In genomic region chr10:67182651-67183050, GRCm38 (mm10) we compare ENCODE assay signal across 10 mouse cellular contexts.
DNase-seq lines count a peak whose midpoint lies in the region; ATAC-seq and TF ChIP-seq lines count a peak whose summit lies in the region.
"Had no signal": no experiment of that assay in that cellular context is flagged by ENCODE, and none has a peak within 500 bp of the region (broad histone marks: within the 10 kb centered on the region; RNA-seq: fewer than 3 reads in every experiment).

No protein-coding gene starts in this region.

- no peak overlapping the region for H3K4me2 ChIP-seq in kidney, postnatal 0 days (ENCODE audit: low read length)
- H3K4me2 ChIP-seq in embryonic facial prominence, embryonic 14.5 days (ENCODE audit: low read depth, low read length): no peak overlapping the region

- no peak overlapping the region for H3K9ac ChIP-seq in kidney, postnatal 0 days (ENCODE audit: low read depth, low read length)
- H3K9ac ChIP-seq in embryonic facial prominence, embryonic 14.5 days (ENCODE audit: low read depth, low read length): no peak overlapping the region

- TF ChIP-seq CTCF in kidney, postnatal 0 days (IDR thresholded peaks at IDR 0.05; ENCODE audit: low read depth): no peak
- TF ChIP-seq CTCF in kidney, adult 2 months (conservative IDR thresholded peaks at IDR 0.05; ENCODE audit: insufficient read depth, insufficient read length, low read depth, low read length): no peak

- H3K4me3 ChIP-seq in kidney, postnatal 0 days (replicated peaks; ENCODE audit: low read depth, low read length): no peak overlapping the region
- H3K4me3 ChIP-seq in kidney, adult 2 months (ENCODE audit: insufficient read depth, low read depth, low read length): no peak overlapping the region
- H3K4me3 ChIP-seq in embryonic facial prominence, embryonic 14.5 days (ENCODE audit: low read depth, low read length): no peak overlapping the region
- H3K4me3 ChIP-seq: megakaryocyte, embryonic 14.5 days had no signal

- DNase-seq in embryo, embryonic 10.5 days (ENCODE audit: low spot score): peak; percentile 40
- DNase-seq in embryo, embryonic 10 days (ENCODE audit: low spot score): no peak
- DNase-seq in kidney, postnatal 0 days (ENCODE audit: low spot score): peak; percentile 72
- no peak for DNase-seq in kidney, adult 2 months
- peak; percentile 37 for DNase-seq in embryonic facial prominence, embryonic 14.5 days (ENCODE audit: low spot score)
- DNase-seq in ovary, postnatal 36 days (ENCODE audit: low spot score): no peak
- DNase-seq: cerebellum, adult 11-12 months had no signal

- no peaks in the 10 kb centered on the region for H3K9me3 ChIP-seq in kidney, postnatal 0 days (replicated peaks; ENCODE audit: low read length)
- H3K9me3 ChIP-seq in embryonic facial prominence, embryonic 14.5 days (ENCODE audit: control insufficient read depth, low read length): no peaks in the 10 kb centered on the region
- H3K9me3 ChIP-seq: megakaryocyte, embryonic 14.5 days had no signal

- H3K27me3 ChIP-seq in kidney, postnatal 0 days (ENCODE audit: insufficient read depth, low read length): no peaks in the 10 kb centered on the region
- no peaks in the 10 kb centered on the region for H3K27me3 ChIP-seq in kidney, adult 2 months (replicated peaks; ENCODE audit: control insufficient read depth, insufficient read depth, low read length)
- no peaks in the 10 kb centered on the region for H3K27me3 ChIP-seq in embryonic facial prominence, embryonic 14.5 days (replicated peaks; ENCODE audit: control insufficient read depth, insufficient read depth, low read length)
- H3K27me3 ChIP-seq: megakaryocyte, embryonic 14.5 days had no signal

- no peak overlapping the region for H3K27ac ChIP-seq in kidney, postnatal 0 days
- no peak overlapping the region for H3K27ac ChIP-seq in kidney, adult 2 months (ENCODE audit: insufficient read depth, low read depth, low read length)
- peak overlapping the region; percentile 52; the same call in 1 of the 2 replicates for H3K27ac ChIP-seq in embryonic facial prominence, embryonic 14.5 days (replicated peaks; ENCODE audit: low read depth, low read length)

- 39% methylated on average over 3 of the region's 3 CpGs for WGBS in kidney, postnatal 0 days
- 83% methylated on average over 3 of the region's 3 CpGs for WGBS in kidney, adult 2 months
- WGBS in embryonic facial prominence, embryonic 14.5 days: 40% methylated on average over 3 of the region's 3 CpGs

- no peaks in the 10 kb centered on the region for H3K4me1 ChIP-seq in kidney, postnatal 0 days (replicated peaks; ENCODE audit: insufficient read depth, low read length)
- H3K4me1 ChIP-seq in kidney, adult 2 months (ENCODE audit: control insufficient read depth, insufficient read depth, low read length): peaks cover 19% of the 10 kb centered on the region
- peaks cover 13% of the 10 kb centered on the region for H3K4me1 ChIP-seq in embryonic facial prominence, embryonic 14.5 days (ENCODE audit: control insufficient read depth, insufficient read depth, low read length)

- H3K36me3 ChIP-seq in kidney, postnatal 0 days (ENCODE audit: insufficient read depth, low read length): no peaks in the 10 kb centered on the region
- no peaks in the 10 kb centered on the region for H3K36me3 ChIP-seq in kidney, adult 2 months (ENCODE audit: control insufficient read depth, insufficient read depth, low read length)
- H3K36me3 ChIP-seq in embryonic facial prominence, embryonic 14.5 days (ENCODE audit: control insufficient read depth, insufficient read depth, low read length): no peaks in the 10 kb centered on the region

- no peak for TF ChIP-seq POLR2A in kidney, adult 2 months (IDR thresholded peaks at IDR 0.05; ENCODE audit: low read depth, low read length)

- ATAC-seq in kidney, postnatal 0 days (replicated peaks; ENCODE audit: low FRiP score, low read depth): no peak
- no peak for ATAC-seq in embryonic facial prominence, embryonic 14.5 days (ENCODE audit: low read depth)
- ATAC-seq in neutrophil, adult 5-6 weeks (ENCODE audit: extremely low read depth, insufficient number of reproducible peaks, low FRiP score, poor library complexity, severe bottlenecking): peak; percentile 33; the same call in 1 of the 2 replicates
- no peak for ATAC-seq in erythroblast, adult 5-6 weeks (replicated peaks; ENCODE audit: low FRiP score, poor library complexity, severe bottlenecking)

Comparison
In these comparisons a context has a peak if more than half of its experiments do, and no peak if none do; other contexts are left out.
1. DNase-seq: peak in embryo, embryonic 10.5 days (single experiment), kidney, postnatal 0 days (single experiment) and embryonic facial prominence, embryonic 14.5 days (single experiment); none in embryo, embryonic 10 days (single experiment), kidney, adult 2 months (single experiment) and ovary, postnatal 36 days (single experiment).